Mouse (Mus musculus): ENCODE data around the gene B2m. TPM values are rescaled to one million over a fixed set of nuclear protein-coding genes. Genes with fewer than 3 reads are reported as not detected.

B2m gene
- polyA plus RNA-seq, 1 experiment from 2014 or later = 63.5 TPM

DNA sequence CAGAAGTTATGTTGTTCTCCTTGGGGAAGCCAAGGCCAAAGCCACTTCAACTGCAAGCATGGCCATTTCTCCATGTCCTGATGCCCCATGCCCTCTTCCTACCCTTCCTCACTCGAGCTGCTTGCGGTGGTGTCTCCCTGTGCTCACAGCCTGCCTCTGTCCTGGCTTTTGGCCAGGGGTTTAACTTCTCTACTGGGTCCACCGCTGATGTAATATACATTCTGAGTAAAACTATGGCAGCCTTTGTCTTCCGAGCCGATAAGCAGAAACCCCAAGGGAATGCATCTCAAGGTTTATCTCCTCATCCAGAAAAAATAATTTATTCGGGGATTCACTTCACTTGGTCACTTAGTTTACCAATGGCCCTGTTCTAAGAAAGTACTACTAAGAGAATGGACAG is 799 bp upstream of the B2m start:
- WGBS = 73% methylated on average over 6 of the region's 6 CpGs
- no peak overlapping the region for H3K4me2 ChIP-seq (ENCODE audit: low read depth, low read length)

DNA sequence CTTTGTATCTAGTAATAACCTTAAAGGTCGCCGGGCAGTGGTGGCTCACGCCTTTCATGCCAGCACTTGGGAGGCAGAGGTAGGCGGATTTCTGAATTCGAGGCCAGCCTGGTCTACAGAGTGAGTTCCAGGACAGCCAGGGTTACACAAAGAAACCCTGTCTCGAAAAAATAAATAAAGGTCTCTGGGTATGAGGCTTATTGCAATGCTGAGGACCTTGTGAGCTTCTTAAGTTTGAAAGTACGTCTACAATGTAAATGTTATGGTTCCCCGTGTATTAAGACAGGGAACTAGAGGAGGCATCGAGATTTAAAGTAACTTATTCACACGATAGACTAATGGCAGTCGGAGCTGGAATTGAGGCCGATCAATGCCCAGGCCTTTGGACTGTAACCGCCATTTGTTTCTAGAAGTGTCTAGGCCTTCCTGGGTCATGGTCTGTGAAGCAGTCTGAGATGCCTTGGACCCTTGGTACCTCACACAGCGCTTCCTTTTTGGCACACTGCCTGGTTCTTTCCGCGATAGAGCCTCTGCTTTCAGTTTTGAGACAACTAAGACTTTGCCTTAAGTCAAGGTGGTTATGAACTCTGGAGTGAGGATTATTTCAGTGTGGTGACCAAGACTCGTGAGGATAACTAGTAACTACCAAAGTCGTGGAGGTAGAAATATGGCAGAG is 894 bp downstream of the B2m start:
- Histone ChIP-seq H3K4me3 (ENCODE audit: low read depth, low read length) (peak overlapping the region; percentile 55), H3K27ac (ENCODE audit: low read depth, low read length) (no peak overlapping the region; the same call in 1 of the 2 replicates), H3K9me3 (ENCODE audit: control insufficient read depth, low read length) (no peaks in the 10 kb centered on the region), H3K4me2 (ENCODE audit: low read depth, low read length) (peak overlapping the region; percentile 66), H3K36me3 (ENCODE audit: control insufficient read depth, insufficient read depth, low read length) (no peaks in the 10 kb centered on the region), H3K4me1 (ENCODE audit: control insufficient read depth, insufficient read depth, low read length) (no peaks in the 10 kb centered on the region), H3K27me3 (ENCODE audit: control insufficient read depth, insufficient read depth, low read length) (no peaks in the 10 kb centered on the region), H3K9ac (replicated peaks; ENCODE audit: low read depth, low read length) (peak overlapping the region; percentile 60)
- no peak for ATAC-seq (ENCODE audit: low read depth)
- 34% methylated on average over 18 of the region's 18 CpGs for WGBS

More for the DNA sequence above, 799 bp upstream of the B2m start:
- no peaks in the 10 kb centered on the region for H3K4me1 ChIP-seq (ENCODE audit: control insufficient read depth, insufficient read depth, low read length)
- H3K9me3 ChIP-seq (ENCODE audit: control insufficient read depth, low read length) = no peaks in the 10 kb centered on the region
- no peak overlapping the region for H3K9ac ChIP-seq (replicated peaks; ENCODE audit: low read depth, low read length)
- ATAC-seq (ENCODE audit: low read depth) = no peak
- no peak overlapping the region for H3K4me3 ChIP-seq (ENCODE audit: low read depth, low read length)
- H3K27ac ChIP-seq (ENCODE audit: low read depth, low read length) = no peak overlapping the region
- H3K36me3 ChIP-seq (ENCODE audit: control insufficient read depth, insufficient read depth, low read length) = no peaks in the 10 kb centered on the region
- H3K27me3 ChIP-seq (ENCODE audit: control insufficient read depth, insufficient read depth, low read length) = no peaks in the 10 kb centered on the region

DNA sequence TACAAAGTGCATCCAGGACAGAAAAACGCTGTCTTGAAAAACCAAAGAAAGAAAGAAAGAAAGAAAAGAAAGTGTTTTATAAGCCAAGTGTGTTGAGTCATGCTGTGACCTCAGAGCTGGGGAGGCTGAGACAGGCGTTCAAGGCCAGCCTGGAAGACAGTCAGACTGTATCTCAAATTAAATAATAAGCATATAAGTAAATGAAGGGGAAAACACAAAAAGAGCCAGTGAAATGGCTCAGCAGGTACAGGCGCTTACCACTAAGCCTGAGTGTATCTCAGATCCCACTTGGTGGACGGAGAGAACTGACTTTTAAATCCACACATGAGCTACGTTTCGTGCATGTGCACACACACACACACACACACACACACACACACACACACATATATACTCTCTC is 1.8 kb downstream of the B2m start:
- no peak overlapping the region for H3K27ac ChIP-seq (ENCODE audit: low read depth, low read length)
- H3K9ac ChIP-seq (replicated peaks; ENCODE audit: low read depth, low read length) = no peak overlapping the region
- H3K36me3 ChIP-seq (ENCODE audit: control insufficient read depth, insufficient read depth, low read length) = no peaks in the 10 kb centered on the region
- no peaks in the 10 kb centered on the region for H3K27me3 ChIP-seq (ENCODE audit: control insufficient read depth, insufficient read depth, low read length)
- H3K4me3 ChIP-seq (ENCODE audit: low read depth, low read length) = no peak overlapping the region
- no peak for ATAC-seq (ENCODE audit: low read depth)
- 94% methylated on average over 6 of the region's 6 CpGs for WGBS
- no peaks in the 10 kb centered on the region for H3K9me3 ChIP-seq (ENCODE audit: control insufficient read depth, low read length)
- H3K4me2 ChIP-seq (ENCODE audit: low read depth, low read length) = no peak overlapping the region
- H3K4me1 ChIP-seq (ENCODE audit: control insufficient read depth, insufficient read depth, low read length) = no peaks in the 10 kb centered on the region

DNA sequence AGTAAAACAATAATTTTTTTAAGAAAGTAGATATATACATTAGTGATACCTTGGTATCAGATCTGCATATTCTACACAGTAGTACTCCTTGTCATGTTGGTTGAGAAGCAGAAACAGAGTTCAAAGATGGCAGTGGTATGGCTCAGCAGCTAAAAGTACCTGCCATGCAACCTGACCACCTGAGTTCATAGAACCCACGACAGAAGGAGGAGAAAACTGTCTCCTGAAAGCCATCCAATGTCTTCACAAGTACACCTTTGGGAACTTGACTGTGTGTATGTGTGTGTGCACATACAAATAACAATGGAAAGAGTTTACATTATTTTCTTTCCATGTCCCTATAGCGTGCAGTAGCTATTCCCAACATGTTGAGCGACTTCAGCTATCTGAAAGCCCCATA is 2.2 kb downstream of the B2m start:
- no peak overlapping the region for H3K27ac ChIP-seq (ENCODE audit: low read depth, low read length)
- no peak for ATAC-seq (ENCODE audit: low read depth)
- H3K9me3 ChIP-seq (ENCODE audit: control insufficient read depth, low read length) = no peaks in the 10 kb centered on the region
- H3K36me3 ChIP-seq (ENCODE audit: control insufficient read depth, insufficient read depth, low read length) = no peaks in the 10 kb centered on the region
- no peak overlapping the region for H3K4me3 ChIP-seq (ENCODE audit: low read depth, low read length)
- H3K4me1 ChIP-seq (ENCODE audit: control insufficient read depth, insufficient read depth, low read length) = no peaks in the 10 kb centered on the region
- no peak overlapping the region for H3K4me2 ChIP-seq (ENCODE audit: low read depth, low read length)
- H3K27me3 ChIP-seq (ENCODE audit: control insufficient read depth, insufficient read depth, low read length) = no peaks in the 10 kb centered on the region
- WGBS = 91% methylated on average over 3 of the region's 3 CpGs
- H3K9ac ChIP-seq (replicated peaks; ENCODE audit: low read depth, low read length) = no peak overlapping the region

DNA sequence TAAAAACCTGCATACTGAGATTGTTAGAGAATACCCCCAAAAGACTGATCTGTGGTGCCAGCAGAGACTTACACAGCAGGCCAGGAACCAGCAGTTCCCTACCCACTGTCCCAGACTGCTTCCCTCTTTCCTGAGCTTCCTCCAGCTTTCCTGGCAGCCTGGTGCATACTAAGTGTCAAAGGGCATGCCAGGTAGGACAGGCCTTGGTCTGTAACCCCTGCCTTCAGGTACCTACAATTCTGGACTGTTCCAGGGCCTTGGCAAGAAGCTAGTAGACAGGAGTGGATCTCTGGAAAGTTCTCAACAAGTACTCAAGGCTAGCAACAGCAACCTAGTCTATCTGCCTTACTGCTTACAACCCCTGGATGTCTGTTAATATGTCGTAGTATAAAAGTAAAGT is 3.7 kb downstream of the B2m start:
- WGBS = 91% methylated on average over 1 of the region's 1 CpGs
- Histone ChIP-seq H3K4me2 (ENCODE audit: low read depth, low read length) (no peak overlapping the region), H3K4me1 (ENCODE audit: control insufficient read depth, insufficient read depth, low read length) (no peaks in the 10 kb centered on the region), H3K4me3 (ENCODE audit: low read depth, low read length) (no peak overlapping the region), H3K9ac (replicated peaks; ENCODE audit: low read depth, low read length) (no peak overlapping the region), H3K27ac (ENCODE audit: low read depth, low read length) (no peak overlapping the region), H3K36me3 (ENCODE audit: control insufficient read depth, insufficient read depth, low read length) (no peaks in the 10 kb centered on the region), H3K9me3 (ENCODE audit: control insufficient read depth, low read length) (no peaks in the 10 kb centered on the region), H3K27me3 (ENCODE audit: control insufficient read depth, insufficient read depth, low read length) (no peaks in the 10 kb centered on the region)
- ATAC-seq (ENCODE audit: low read depth) = no peak

GRCm38 (mm10) chr2:122152850-122153249 is 5.4 kb downstream of the B2m start:
- ATAC-seq (ENCODE audit: low read depth) = no peak
- whole genome bisulfite sequencing = 85% methylated on average over 3 of the region's 3 CpGs
- Histone ChIP-seq H3K9me3 (ENCODE audit: control insufficient read depth, low read length) (no peaks in the 10 kb centered on the region), H3K27ac (ENCODE audit: low read depth, low read length) (no peak overlapping the region), H3K4me2 (ENCODE audit: low read depth, low read length) (no peak overlapping the region), H3K4me1 (ENCODE audit: control insufficient read depth, insufficient read depth, low read length) (no peaks in the 10 kb centered on the region), H3K9ac (replicated peaks; ENCODE audit: low read depth, low read length) (no peak overlapping the region), H3K36me3 (ENCODE audit: control insufficient read depth, insufficient read depth, low read length) (no peaks in the 10 kb centered on the region), H3K27me3 (ENCODE audit: control insufficient read depth, insufficient read depth, low read length) (no peaks in the 10 kb centered on the region), H3K4me3 (ENCODE audit: low read depth, low read length) (no peak overlapping the region)

GRCm38 (mm10) chr2:122153681-122154365 is 6.3 kb downstream of the B2m start:
- Histone ChIP-seq H3K4me1 (ENCODE audit: control insufficient read depth, insufficient read depth, low read length) (no peaks in the 10 kb centered on the region), H3K27ac (ENCODE audit: low read depth, low read length) (no peak overlapping the region), H3K4me3 (ENCODE audit: low read depth, low read length) (no peak overlapping the region), H3K27me3 (ENCODE audit: control insufficient read depth, insufficient read depth, low read length) (no peaks in the 10 kb centered on the region), H3K9ac (replicated peaks; ENCODE audit: low read depth, low read length) (no peak overlapping the region), H3K9me3 (ENCODE audit: control insufficient read depth, low read length) (no peaks in the 10 kb centered on the region), H3K4me2 (ENCODE audit: low read depth, low read length) (no peak overlapping the region), H3K36me3 (ENCODE audit: control insufficient read depth, insufficient read depth, low read length) (no peaks in the 10 kb centered on the region)
- WGBS = 88% methylated on average over 7 of the region's 7 CpGs
- ATAC-seq (ENCODE audit: low read depth) = no peak

GRCm38 (mm10) chr2:122154479-122154878 is 7.0 kb downstream of the B2m start:
- no peaks in the 10 kb centered on the region for H3K27me3 ChIP-seq (ENCODE audit: control insufficient read depth, insufficient read depth, low read length)
- H3K4me3 ChIP-seq (ENCODE audit: low read depth, low read length) = no peak overlapping the region
- 94% methylated on average over 2 of the region's 2 CpGs for WGBS
- ATAC-seq (ENCODE audit: low read depth) = no peak
- H3K9ac ChIP-seq (replicated peaks; ENCODE audit: low read depth, low read length) = no peak overlapping the region
- H3K4me2 ChIP-seq (ENCODE audit: low read depth, low read length) = no peak overlapping the region
- no peaks in the 10 kb centered on the region for H3K4me1 ChIP-seq (ENCODE audit: control insufficient read depth, insufficient read depth, low read length)
- no peaks in the 10 kb centered on the region for H3K9me3 ChIP-seq (ENCODE audit: control insufficient read depth, low read length)
- no peak overlapping the region for H3K27ac ChIP-seq (ENCODE audit: low read depth, low read length)
- no peaks in the 10 kb centered on the region for H3K36me3 ChIP-seq (ENCODE audit: control insufficient read depth, insufficient read depth, low read length)

DNA sequence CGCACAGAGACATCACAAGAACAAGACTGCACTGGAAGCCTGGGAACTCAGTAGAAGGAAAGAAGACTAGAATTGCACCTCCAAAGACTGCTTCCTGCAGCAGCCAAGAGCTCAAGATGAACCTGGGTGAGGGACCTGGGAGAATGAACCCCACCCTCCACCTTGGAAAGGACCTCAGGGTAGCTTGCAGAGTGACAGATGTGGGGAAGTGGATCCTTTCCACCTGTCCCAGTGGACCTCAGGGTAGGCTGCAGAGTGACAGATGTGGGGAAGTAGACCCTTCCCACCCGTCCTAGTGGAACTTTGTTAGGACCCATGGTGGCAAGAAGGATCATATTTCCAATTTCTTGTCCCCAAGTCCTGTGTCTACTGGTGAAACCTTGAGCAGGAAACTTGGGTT is 7.8 kb downstream of the B2m start:
- H3K4me3 ChIP-seq (ENCODE audit: low read depth, low read length) = no peak overlapping the region
- H3K9ac ChIP-seq (replicated peaks; ENCODE audit: low read depth, low read length) = no peak overlapping the region
- H3K27me3 ChIP-seq (ENCODE audit: control insufficient read depth, insufficient read depth, low read length) = no peaks in the 10 kb centered on the region
- 86% methylated on average over 2 of the region's 2 CpGs for WGBS
- no peak overlapping the region for H3K4me2 ChIP-seq (ENCODE audit: low read depth, low read length)
- H3K27ac ChIP-seq (ENCODE audit: low read depth, low read length) = no peak overlapping the region
- no peak for ATAC-seq (ENCODE audit: low read depth)
- H3K9me3 ChIP-seq (ENCODE audit: control insufficient read depth, low read length) = no peaks in the 10 kb centered on the region
- H3K36me3 ChIP-seq (ENCODE audit: control insufficient read depth, insufficient read depth, low read length) = no peaks in the 10 kb centered on the region
- H3K4me1 ChIP-seq (ENCODE audit: control insufficient read depth, insufficient read depth, low read length) = no peaks in the 10 kb centered on the region
